19 mouse cellular contexts compared by ENCODE assay signal in the genomic region with DNA sequence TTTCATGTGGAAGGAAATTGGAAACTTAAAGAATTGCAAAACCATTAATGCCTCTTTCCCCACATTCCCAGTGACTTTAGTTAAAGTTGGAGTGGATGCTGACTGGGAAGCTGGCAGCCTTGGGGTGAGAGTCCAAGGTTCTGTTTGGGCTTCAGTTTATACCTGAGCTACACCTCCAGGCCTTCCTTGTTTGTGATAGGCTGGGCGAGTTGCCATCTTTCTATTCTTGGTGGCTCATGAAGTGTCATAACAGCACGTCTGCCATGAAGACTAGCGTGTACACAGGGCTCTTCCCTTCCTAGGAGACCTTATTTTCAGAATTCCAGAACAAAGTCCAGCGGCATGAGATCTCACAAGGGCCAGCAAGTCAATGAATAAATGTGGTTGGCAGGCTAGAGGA. TPM values are rescaled to one million over a fixed set of nuclear protein-coding genes. Genes with fewer than 3 reads are reported as not detected.
DNase-seq lines count a peak whose midpoint lies in the region; ATAC-seq and TF ChIP-seq lines count a peak whose summit lies in the region.
"Had no signal": no experiment of that assay in that cellular context is flagged by ENCODE, and none has a peak within 500 bp of the region (broad histone marks: within the 10 kb centered on the region; RNA-seq: fewer than 3 reads in every experiment).

No protein-coding gene starts in this region.

- H3K27ac ChIP-seq in kidney, embryonic 14.5 days (ENCODE audit: low read depth, low read length): no peak overlapping the region
- H3K27ac ChIP-seq in intestine, embryonic 16.5 days (ENCODE audit: low read length): no peak overlapping the region
- no peak overlapping the region for H3K27ac ChIP-seq in kidney, embryonic 16.5 days (ENCODE audit: low read length)
- peak overlapping the region; percentile 60 for H3K27ac ChIP-seq in small intestine, adult 2 months (ENCODE audit: insufficient read depth, low read depth, low read length)
- H3K27ac ChIP-seq: embryonic facial prominence, embryonic 15.5 days; hindbrain, embryonic 15.5 days; left cerebral cortex, adult 2 months; midbrain, embryonic 12.5 days had no signal

- 85% methylated on average over 4 of the region's 4 CpGs for WGBS in kidney, embryonic 14.5 days
- 58% methylated on average over 4 of the region's 4 CpGs for WGBS in intestine, embryonic 16.5 days
- WGBS in kidney, embryonic 16.5 days: 69% methylated on average over 4 of the region's 4 CpGs
- 15% methylated on average over 4 of the region's 4 CpGs for WGBS in small intestine, adult 2 months

- no peaks in the 10 kb centered on the region for H3K27me3 ChIP-seq in kidney, embryonic 14.5 days (ENCODE audit: control insufficient read depth, insufficient read depth, low read length)
- H3K27me3 ChIP-seq in intestine, embryonic 16.5 days (replicated peaks; ENCODE audit: control insufficient read depth, insufficient read depth, low read length): no peaks in the 10 kb centered on the region
- H3K27me3 ChIP-seq in kidney, embryonic 16.5 days (ENCODE audit: insufficient read depth, low read length): no peaks in the 10 kb centered on the region
- no peaks in the 10 kb centered on the region for H3K27me3 ChIP-seq in small intestine, adult 2 months (ENCODE audit: control insufficient read depth, insufficient read depth, low read length)
- H3K27me3 ChIP-seq: embryonic facial prominence, embryonic 15.5 days; heart, embryonic 12.5 days; hindbrain, embryonic 15.5 days; midbrain, embryonic 12.5 days had no signal

- peak; percentile 80 for DNase-seq in kidney, adult 18-20 months
- DNase-seq in adrenal gland, postnatal 4 days (ENCODE audit: low spot score in 2 of 2): no peak
- DNase-seq in left cerebral cortex, postnatal 25 days (ENCODE audit: low spot score in 2 of 2): no peak
- DNase-seq: adrenal gland, postnatal 14 days; cerebellum, adult 9-10 months; gastrocnemius, postnatal 36 days; heart, postnatal 36 days; lung, adult 2 months; right cerebral cortex, postnatal 25 days; thymus, postnatal 14 days had no signal

- H3K9ac ChIP-seq in kidney, embryonic 14.5 days (ENCODE audit: low read depth, low read length): no peak overlapping the region
- no peak overlapping the region for H3K9ac ChIP-seq in intestine, embryonic 16.5 days (ENCODE audit: low read depth, low read length)
- H3K9ac ChIP-seq in kidney, embryonic 16.5 days (replicated peaks; ENCODE audit: low read length): no peak overlapping the region
- H3K9ac ChIP-seq: embryonic facial prominence, embryonic 15.5 days; heart, embryonic 12.5 days; hindbrain, embryonic 15.5 days; midbrain, embryonic 12.5 days had no signal

- no peaks in the 10 kb centered on the region for H3K36me3 ChIP-seq in kidney, embryonic 14.5 days (ENCODE audit: control insufficient read depth, insufficient read depth, low read length)
- H3K36me3 ChIP-seq in intestine, embryonic 16.5 days (ENCODE audit: control insufficient read depth, insufficient read depth, low read length): no peaks in the 10 kb centered on the region
- H3K36me3 ChIP-seq in kidney, embryonic 16.5 days (ENCODE audit: insufficient read depth, low read length): no peaks in the 10 kb centered on the region
- H3K36me3 ChIP-seq in small intestine, adult 2 months (ENCODE audit: control insufficient read depth, insufficient read depth, low read length): no peaks in the 10 kb centered on the region
- H3K36me3 ChIP-seq: embryonic facial prominence, embryonic 15.5 days; heart, embryonic 12.5 days; hindbrain, embryonic 15.5 days; midbrain, embryonic 12.5 days had no signal

- no peaks in the 10 kb centered on the region for H3K9me3 ChIP-seq in kidney, embryonic 14.5 days (ENCODE audit: control insufficient read depth, low read length)
- H3K9me3 ChIP-seq in intestine, embryonic 16.5 days (ENCODE audit: control insufficient read depth, low read length): no peaks in the 10 kb centered on the region
- no peaks in the 10 kb centered on the region for H3K9me3 ChIP-seq in kidney, embryonic 16.5 days (ENCODE audit: low read length)
- H3K9me3 ChIP-seq: embryonic facial prominence, embryonic 15.5 days; heart, embryonic 12.5 days; hindbrain, embryonic 15.5 days; midbrain, embryonic 12.5 days had no signal

- intact Hi-C loops in left cerebral cortex, postnatal 25 days (cut with DNase I): no loop called here

- H3K4me3 ChIP-seq in kidney, embryonic 14.5 days (ENCODE audit: low read length): no peak overlapping the region
- no peak overlapping the region for H3K4me3 ChIP-seq in intestine, embryonic 16.5 days (ENCODE audit: low read length)
- no peak overlapping the region for H3K4me3 ChIP-seq in kidney, embryonic 16.5 days (ENCODE audit: low read length)
- no peak overlapping the region for H3K4me3 ChIP-seq in small intestine, adult 2 months (ENCODE audit: low read depth, low read length)
- H3K4me3 ChIP-seq: embryonic facial prominence, embryonic 15.5 days; heart, embryonic 12.5 days; hindbrain, embryonic 15.5 days; left cerebral cortex, adult 2 months; midbrain, embryonic 12.5 days had no signal

- TF ChIP-seq POLR2A in small intestine, adult 2 months (IDR thresholded peaks at IDR 0.05; ENCODE audit: low read depth, low read length): no peak

- no peaks in the 10 kb centered on the region for H3K4me1 ChIP-seq in kidney, embryonic 14.5 days (ENCODE audit: control insufficient read depth, insufficient read depth, low read length)
- H3K4me1 ChIP-seq in intestine, embryonic 16.5 days (ENCODE audit: control insufficient read depth, insufficient read depth, low read length): peaks cover 7% of the 10 kb centered on the region; the same call in 1 of the 2 replicates
- H3K4me1 ChIP-seq in kidney, embryonic 16.5 days (ENCODE audit: insufficient read depth, low read length): no peaks in the 10 kb centered on the region
- peaks cover 9% of the 10 kb centered on the region for H3K4me1 ChIP-seq in small intestine, adult 2 months (ENCODE audit: control insufficient read depth, insufficient read depth, insufficient read length, low read length)
- H3K4me1 ChIP-seq: heart, embryonic 12.5 days; hindbrain, embryonic 15.5 days; midbrain, embryonic 12.5 days had no signal

- TF ChIP-seq CTCF in small intestine, adult 2 months (IDR thresholded peaks at IDR 0.05; ENCODE audit: extremely low read depth, insufficient read length, insufficient replicate concordance, low read depth, low read length): no peak

- no peak for ATAC-seq in kidney, embryonic 14.5 days (ENCODE audit: low FRiP score, low TSS enrichment)
- ATAC-seq in intestine, embryonic 16.5 days: peak; percentile 86
- peak; percentile 19; the same call in 1 of the 2 replicates for ATAC-seq in kidney, embryonic 16.5 days (ENCODE audit: low FRiP score, low TSS enrichment)

- no peak overlapping the region for H3K4me2 ChIP-seq in kidney, embryonic 14.5 days (replicated peaks; ENCODE audit: low read depth, low read length)
- no peak overlapping the region for H3K4me2 ChIP-seq in intestine, embryonic 16.5 days (ENCODE audit: low read depth, low read length)
- no peak overlapping the region for H3K4me2 ChIP-seq in kidney, embryonic 16.5 days (replicated peaks; ENCODE audit: low read depth, low read length)
- H3K4me2 ChIP-seq: embryonic facial prominence, embryonic 15.5 days; heart, embryonic 12.5 days; hindbrain, embryonic 15.5 days; midbrain, embryonic 12.5 days had no signal

RNA-seq across cellular contexts. Expression of a gene that starts 38.6 kb away (rescaled TPM):
- 141 and 150 TPM in 2 replicates for polyA plus RNA-seq in kidney, embryonic 14.5 days (2014; fragmentation: Nextera tagmentation; extraction: Ambion mirVana)
- polyA plus RNA-seq in intestine, embryonic 16.5 days (2015; fragmentation: Nextera tagmentation; extraction: Ambion mirVana): 88.6 and 91.2 TPM in 2 replicates
- polyA plus RNA-seq in kidney, embryonic 16.5 days (2015; fragmentation: Nextera tagmentation; extraction: Ambion mirVana): 131 and 141 TPM in 2 replicates
- 64.7 and 68.6 TPM in 2 replicates for polyA plus RNA-seq in small intestine, adult 2 months (2012; rRNA removed)
- 100 to 1,000 TPM; 158 to 164 TPM for total RNA-seq in adrenal gland, postnatal 4 days (2021)
- 100 to 1,000 TPM; 163 to 168 TPM for total RNA-seq in left cerebral cortex, postnatal 25 days (2021)

RNA-seq across cellular contexts. Expression of a gene that starts 39.2 kb away (rescaled TPM):
- polyA plus RNA-seq in kidney, embryonic 14.5 days (2014; fragmentation: Nextera tagmentation; extraction: Ambion mirVana): 19.3 and 19.8 TPM in 2 replicates
- polyA plus RNA-seq in intestine, embryonic 16.5 days (2015; fragmentation: Nextera tagmentation; extraction: Ambion mirVana): 12.2 and 14.4 TPM in 2 replicates
- 26.8 and 28.3 TPM in 2 replicates for polyA plus RNA-seq in kidney, embryonic 16.5 days (2015; fragmentation: Nextera tagmentation; extraction: Ambion mirVana)
- 28.1 and 33.5 TPM in 2 replicates for polyA plus RNA-seq in small intestine, adult 2 months (2012; rRNA removed)
- 10 to 100 TPM; 43.8 to 46.4 TPM for total RNA-seq in adrenal gland, postnatal 4 days (2021)
- total RNA-seq in left cerebral cortex, postnatal 25 days (2021): 10 to 100 TPM; 32.7 to 47.7 TPM
